Mouse (Mus musculus) erythroblast, embryonic 14.5 days (primary cell): Measurements from ENCODE around the gene Gm37240. TPM values are rescaled to one million over a fixed set of nuclear protein-coding genes. Genes with fewer than 3 reads are reported as not detected.

Experiments
- H3K27me3 ChIP-seq: 2 replicates; pipeline ENCODE4 v1.6.1; 2012; ENCODE audit warnings: inconsistent platforms; ENCODE audit not compliant: control insufficient read depth
- H3K36me3 ChIP-seq: 2 replicates; pipeline ENCODE4 v1.6.1; 2012; ENCODE audit warnings: mild to moderate bottlenecking, inconsistent platforms; ENCODE audit not compliant: control insufficient read depth
- H3K4me1 ChIP-seq: 2 replicates; pipeline ENCODE4 v1.6.1; 2012; ENCODE audit warnings: inconsistent platforms; ENCODE audit not compliant: control insufficient read depth
- H3K4me3 ChIP-seq: replicated peaks from 2 replicates; pipeline ENCODE3; 2012; ENCODE audit warnings: moderate library complexity, mild to moderate bottlenecking, inconsistent platforms
- H3K9me3 ChIP-seq: 2 replicates; pipeline ENCODE4 v1.6.1; 2012; ENCODE audit warnings: low read length, inconsistent platforms, mixed read lengths; ENCODE audit not compliant: control insufficient read depth
- GATA1 ChIP-seq: IDR thresholded peaks from 2 replicates; pipeline ENCODE4 v1.6.1; 2012; ENCODE audit warnings: low read length, inconsistent platforms, mixed read lengths
- TAL1 ChIP-seq: IDR thresholded peaks from 3 replicates; pipeline ENCODE4 v1.6.1; 2012; ENCODE audit warnings: low read length, inconsistent platforms, mixed read lengths
- polyA plus RNA-seq: library from polyadenylated mRNA; stranded (reverse); fragments of >175 nt; gene quantifications from 2 replicates; pipeline ENCODE4 v1.2.3, GENCODE M21; 2012

Gene Gm37240
- polyA plus RNA-seq, 1 experiment: not detected

- no peaks in the 10 kb centered on the region for H3K9me3 ChIP-seq
- H3K4me3 ChIP-seq: no peak overlapping the region
- no peaks in the 10 kb centered on the region for H3K36me3 ChIP-seq
- 0 out of 2 replicates have a peak, but pooled peaks cover 2% of the 10 kb centered on the region for H3K27me3 ChIP-seq
- H3K4me1 ChIP-seq: no peaks in the 10 kb centered on the region
- no peak for TF ChIP-seq TAL1
- no peak for TF ChIP-seq GATA1
These were observed 194.3 kb downstream of the Gm37240 start for GRCm38 (mm10) chr3:85693013-85693412.

DNA sequence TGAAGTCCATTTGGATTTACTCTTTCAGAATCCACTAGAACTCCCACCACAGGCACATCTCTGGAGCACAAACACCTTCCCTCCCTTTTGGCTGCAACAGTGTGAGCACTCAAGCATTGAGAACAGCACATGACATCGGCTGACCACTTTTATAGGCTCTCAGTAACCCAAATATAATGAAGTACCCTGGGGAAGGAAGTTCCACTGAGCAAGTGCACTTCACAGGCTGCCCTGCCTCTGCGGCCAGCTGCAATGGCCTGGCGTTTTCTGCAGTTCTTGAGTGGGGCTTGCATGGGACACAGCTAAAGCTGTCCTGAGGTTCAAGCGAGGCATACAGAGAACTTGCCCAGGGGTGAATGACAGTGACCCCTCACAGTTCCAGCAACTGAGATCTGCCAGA, 196.2 kb downstream of the Gm37240 start:
- no peaks in the 10 kb centered on the region for H3K4me1 ChIP-seq
- no peaks in the 10 kb centered on the region for H3K9me3 ChIP-seq
- 0 out of 2 replicates have a peak, but pooled peaks cover 2% of the 10 kb centered on the region for H3K27me3 ChIP-seq
- no peaks in the 10 kb centered on the region for H3K36me3 ChIP-seq
- H3K4me3 ChIP-seq: no peak overlapping the region
- TF ChIP-seq GATA1 (no peak), TAL1 (no peak)

DNA sequence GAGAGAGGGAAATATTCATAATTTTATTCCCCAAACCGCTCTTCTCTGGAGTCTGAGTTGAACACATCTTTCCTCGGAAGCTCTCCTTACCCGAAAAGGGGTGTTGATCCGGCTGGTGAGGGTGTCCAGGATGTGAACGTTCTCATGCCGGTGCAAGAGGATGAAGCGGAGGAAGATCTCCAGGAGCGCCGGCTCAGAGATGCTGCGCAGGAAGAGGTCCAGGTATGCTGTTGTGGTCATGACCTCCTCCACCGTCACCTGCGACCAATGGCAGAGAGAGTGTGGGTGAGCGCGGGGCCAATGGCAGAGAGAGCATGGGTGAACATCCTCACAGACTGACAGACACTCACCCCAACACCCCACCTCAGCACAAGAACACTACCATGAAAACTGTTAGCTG, 199.0 kb downstream of the Gm37240 start:
- H3K4me3 ChIP-seq: no peak overlapping the region
- no peaks in the 10 kb centered on the region for H3K4me1 ChIP-seq
- no peaks in the 10 kb centered on the region for H3K36me3 ChIP-seq
- 0 out of 2 replicates have a peak, but pooled peaks cover 2% of the 10 kb centered on the region for H3K27me3 ChIP-seq
- H3K9me3 ChIP-seq: no peaks in the 10 kb centered on the region
- TF ChIP-seq GATA1 (no peak), TAL1 (no peak)

DNA sequence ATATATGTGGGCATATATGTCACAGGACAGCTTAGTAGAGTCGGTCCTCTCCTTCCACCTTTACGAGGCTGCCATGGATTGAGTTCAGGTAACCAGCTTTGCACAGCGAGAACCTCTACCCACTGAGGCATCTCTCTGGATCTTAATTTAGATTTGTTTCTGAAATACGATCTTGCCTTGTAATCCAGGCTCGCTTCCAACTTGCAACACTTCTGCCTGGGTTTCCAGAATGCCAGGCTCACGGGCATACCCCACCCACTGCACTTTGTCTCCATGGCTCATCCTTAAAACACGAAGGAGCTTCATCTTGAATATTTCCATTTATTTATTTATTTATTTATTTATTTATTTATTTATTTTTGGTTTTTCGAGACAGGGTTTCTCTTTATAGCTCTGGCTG, 202.0 kb downstream of the Gm37240 start:
- TF ChIP-seq TAL1: no peak
- no peak for TF ChIP-seq GATA1
- H3K36me3 ChIP-seq: no peaks in the 10 kb centered on the region
- peaks cover 6% of the 10 kb centered on the region for H3K4me1 ChIP-seq
- no peaks in the 10 kb centered on the region for H3K9me3 ChIP-seq
- H3K27me3 ChIP-seq: 0 out of 2 replicates have a peak, but pooled peaks cover 2% of the 10 kb centered on the region
- H3K4me3 ChIP-seq: no peak overlapping the region

DNA sequence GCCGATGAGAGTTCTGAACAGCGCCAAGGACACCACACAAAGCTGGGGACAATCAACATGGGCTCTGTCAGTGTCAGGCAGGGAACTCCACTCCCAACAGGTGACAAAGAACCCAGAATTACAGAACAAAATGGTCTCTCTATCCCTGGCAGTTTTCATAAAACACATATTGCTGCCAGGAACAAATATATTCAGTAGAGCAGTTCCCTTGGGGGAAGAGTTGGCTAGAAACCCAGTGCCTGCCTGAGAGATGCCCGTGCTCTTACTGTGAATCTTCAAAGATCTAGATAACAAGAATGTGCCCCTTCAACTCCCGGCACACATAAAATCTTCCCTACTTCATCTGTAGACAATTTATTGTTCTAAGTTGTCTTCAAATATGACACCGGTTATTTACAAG, 203.7 kb downstream of the Gm37240 start:
- Histone ChIP-seq H3K9me3 (no peaks in the 10 kb centered on the region), H3K4me1 (peaks cover 14% of the 10 kb centered on the region), H3K36me3 (no peaks in the 10 kb centered on the region), H3K27me3 (0 out of 2 replicates have a peak, but pooled peaks cover 2% of the 10 kb centered on the region), H3K4me3 (no peak overlapping the region)
- TF ChIP-seq TAL1: no peak
- TF ChIP-seq GATA1: no peak

DNA sequence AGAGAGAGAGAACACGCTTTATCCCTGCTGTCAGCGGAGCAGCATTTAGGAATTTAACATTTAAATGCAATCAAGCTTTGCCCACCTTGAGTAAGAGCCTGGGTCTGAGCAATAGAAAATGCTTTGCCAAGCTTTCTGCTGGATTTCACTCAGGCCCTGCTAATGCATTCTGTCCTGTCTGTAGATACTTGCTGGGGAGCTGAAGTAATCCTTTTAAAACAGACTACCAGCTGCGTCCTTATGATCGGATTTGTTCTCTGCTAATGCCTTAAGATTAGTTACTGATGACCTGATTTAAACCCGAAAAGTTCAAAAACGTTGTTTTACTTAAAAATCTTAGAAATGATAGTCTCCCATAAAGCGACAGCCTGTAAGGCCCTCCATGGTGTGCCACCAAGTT, 206.2 kb downstream of the Gm37240 start:
- Histone ChIP-seq H3K4me1 (peaks cover 28% of the 10 kb centered on the region), H3K36me3 (no peaks in the 10 kb centered on the region), H3K27me3 (no peaks in the 10 kb centered on the region), H3K9me3 (no peaks in the 10 kb centered on the region), H3K4me3 (no peak overlapping the region)
- no peak for TF ChIP-seq TAL1
- TF ChIP-seq GATA1: no peak

DNA sequence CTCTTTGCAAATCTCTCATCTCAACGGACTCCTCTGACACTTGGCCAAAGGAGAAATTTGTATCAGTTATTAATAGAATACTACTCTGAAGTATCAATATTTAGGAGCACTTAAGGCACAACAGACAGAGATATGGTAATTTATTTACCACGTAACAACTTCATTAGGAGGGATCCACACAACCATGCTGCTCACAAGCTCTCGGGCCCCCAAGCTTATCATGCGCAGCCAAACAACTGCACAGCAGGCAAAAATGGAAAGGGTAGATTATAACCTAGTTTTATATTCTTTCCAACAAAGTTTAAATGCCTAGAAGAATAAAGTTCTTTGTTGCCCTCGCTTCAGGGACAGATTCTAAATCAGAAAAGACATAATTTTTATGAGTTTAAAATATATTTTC, 207.4 kb downstream of the Gm37240 start:
- TF ChIP-seq GATA1: no peak
- TF ChIP-seq TAL1: no peak
- Histone ChIP-seq H3K4me1 (peaks cover 30% of the 10 kb centered on the region), H3K4me3 (no peak overlapping the region), H3K9me3 (no peaks in the 10 kb centered on the region), H3K27me3 (no peaks in the 10 kb centered on the region), H3K36me3 (no peaks in the 10 kb centered on the region)

- Histone ChIP-seq H3K9me3 (no peaks in the 10 kb centered on the region), H3K36me3 (no peaks in the 10 kb centered on the region), H3K4me1 (peaks cover 30% of the 10 kb centered on the region), H3K27me3 (no peaks in the 10 kb centered on the region), H3K4me3 (no peak overlapping the region)
- TF ChIP-seq TAL1 (no peak), GATA1 (no peak)
These were observed 207.9 kb downstream of the Gm37240 start for GRCm38 (mm10) chr3:85679312-85679933.

- Histone ChIP-seq H3K9me3 (no peaks in the 10 kb centered on the region), H3K36me3 (no peaks in the 10 kb centered on the region), H3K4me1 (peaks cover 30% of the 10 kb centered on the region), H3K4me3 (no peak overlapping the region), H3K27me3 (no peaks in the 10 kb centered on the region)
- TF ChIP-seq TAL1 (no peak), GATA1 (no peak)
These were observed 209.4 kb downstream of the Gm37240 start for GRCm38 (mm10) chr3:85677952-85678351.

DNA sequence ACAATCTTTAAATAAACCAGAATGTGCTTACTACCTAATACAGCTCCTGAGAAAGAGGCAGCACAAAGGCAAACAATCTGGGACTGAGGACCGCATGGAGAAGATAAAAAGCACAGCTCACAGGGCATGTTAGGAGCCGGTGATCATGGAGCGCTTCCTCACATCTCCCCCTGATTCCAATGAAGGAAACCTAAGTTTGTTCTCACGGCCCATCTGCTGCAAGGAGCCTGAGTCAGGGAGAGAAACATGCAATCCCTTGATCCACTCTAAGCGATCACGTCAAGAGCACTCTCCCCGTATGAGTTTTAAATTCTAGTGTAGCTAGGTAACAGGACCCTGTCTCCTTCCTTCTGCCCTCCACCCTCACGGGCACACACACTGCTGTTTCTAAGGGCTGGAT, 210.2 kb downstream of the Gm37240 start:
- H3K4me1 ChIP-seq: peaks cover 30% of the 10 kb centered on the region
- TF ChIP-seq GATA1 (no peak), TAL1 (no peak)
- no peaks in the 10 kb centered on the region for H3K27me3 ChIP-seq
- H3K4me3 ChIP-seq: no peak overlapping the region
- H3K9me3 ChIP-seq: no peaks in the 10 kb centered on the region
- H3K36me3 ChIP-seq: no peaks in the 10 kb centered on the region
